Mouse (Mus musculus): ENCODE data around the gene Afmid. TPM values are rescaled to one million over a fixed set of nuclear protein-coding genes. Genes with fewer than 3 reads are reported as not detected.
A peak's percentile ranks its signal among the peaks of the same experiment; 100 is the strongest.

Gene Afmid
- total and polyA plus RNA-seq, 3 experiments, result 5.0 to 7.5 (median 7.3) TPM

- no peak for DNase-seq (ENCODE audit: extremely low read depth)
- H3K27me3 ChIP-seq (replicated peaks), result no peaks in the 10 kb centered on the region
- 0 out of 2 replicates have a peak overlapping the region, but pooled peaks have one; percentile 1 for H3K4me2 ChIP-seq (ENCODE audit: insufficient read depth, low read depth, poor library complexity, severe bottlenecking)
- H3K9ac ChIP-seq (ENCODE audit: insufficient read depth, low read depth), result no peak overlapping the region
- no peaks in the 10 kb centered on the region for H3K79me2 ChIP-seq (replicated peaks; ENCODE audit: control insufficient read depth, extremely low read depth, insufficient read depth, poor library complexity, severe bottlenecking)
- peaks cover 8 to 51% of the 10 kb centered on the region in 2 experiments; a peak in 3 of 4 replicates for H3K4me1 ChIP-seq (ENCODE audit: control insufficient read depth in 1 of 2, insufficient read depth in 2 of 2)
- no peak for TF ChIP-seq TBP (conservative IDR thresholded peaks at IDR 0.05; ENCODE audit: low read depth, low read length)
- no peak for TF ChIP-seq POLR2AphosphoS2 (IDR thresholded peaks at IDR 0.05; ENCODE audit: low read depth, low read length)
- no peak for TF ChIP-seq NRF1 (IDR thresholded peaks at IDR 0.05; ENCODE audit: low read depth, low read length)
- no peak for TF ChIP-seq BHLHE40 (IDR thresholded peaks at IDR 0.05; ENCODE audit: low read depth, low read length)
- 0 out of 2 replicates have a peak, but pooled peaks have one; percentile 9 for TF ChIP-seq NELFE (IDR thresholded peaks at IDR 0.05; ENCODE audit: low read depth, low read length)
- no peak for TF ChIP-seq IRF4 (IDR thresholded peaks at IDR 0.05; ENCODE audit: low read depth, low read length)
- TF ChIP-seq MXI1 (IDR thresholded peaks at IDR 0.05; ENCODE audit: low read depth, low read length), result no peak; the same call in 1 of the 2 replicates
- TF ChIP-seq UBTF (IDR thresholded peaks at IDR 0.05; ENCODE audit: low read depth, low read length), result no peak
- TF ChIP-seq RAD21 (IDR thresholded peaks at IDR 0.05; ENCODE audit: low read depth, low read length), result no peak
- no peak overlapping the region for H3K27ac ChIP-seq (ENCODE audit: insufficient read depth, low read depth)
- no peaks in the 10 kb centered on the region for H3K9me3 ChIP-seq (replicated peaks; ENCODE audit: low read length)
- peaks cover 5 to 44% of the 10 kb centered on the region in 2 experiments for H3K36me3 ChIP-seq (replicated peaks in 1 of 2; ENCODE audit: control insufficient read depth in 1 of 2, insufficient read depth in 1 of 2, low read length in 1 of 2)
- H3K4me3 ChIP-seq (replicated peaks in 1 of 3; ENCODE audit: low read depth in 2 of 3, low read length in 2 of 3, poor library complexity in 1 of 3), result peak overlapping the region; percentile 6 to 94 (median 17)
- dilution Hi-C loops (cut with MboI; ENCODE audit: extremely low pct_ligation_motif_present, extremely low pct_unique_long_range_greater_than_20kb, low sequenced_read_pairs), result no loop called here
- in situ Hi-C loops (cut with MboI; ENCODE audit: low pct_ligation_motif_present, low pct_unique_long_range_greater_than_20kb, low sequenced_read_pairs), result no loop called here
These were observed 43.1 kb upstream of the Afmid start for GRCm38 (mm10) chr11:117782705-117783034.

- H3K4me3 ChIP-seq (replicated peaks in 1 of 3; ENCODE audit: low read depth in 2 of 3, low read length in 2 of 3, poor library complexity in 1 of 3), result peak overlapping the region in 2 of 3 experiments; percentile 6 to 94
- H3K79me2 ChIP-seq (replicated peaks; ENCODE audit: control insufficient read depth, extremely low read depth, insufficient read depth, poor library complexity, severe bottlenecking), result no peaks in the 10 kb centered on the region
- no peaks in the 10 kb centered on the region for H3K27me3 ChIP-seq (replicated peaks)
- DNase-seq (ENCODE audit: extremely low read depth), result no peak
- dilution Hi-C loops (cut with MboI; ENCODE audit: extremely low pct_ligation_motif_present, extremely low pct_unique_long_range_greater_than_20kb, low sequenced_read_pairs) (no loop called here), in situ Hi-C loops (cut with MboI; ENCODE audit: low pct_ligation_motif_present, low pct_unique_long_range_greater_than_20kb, low sequenced_read_pairs) (no loop called here)
- no peak overlapping the region for H3K4me2 ChIP-seq (ENCODE audit: insufficient read depth, low read depth, poor library complexity, severe bottlenecking)
- H3K4me1 ChIP-seq (ENCODE audit: control insufficient read depth in 1 of 2, insufficient read depth in 2 of 2), result peaks cover 8 to 47% of the 10 kb centered on the region in 2 experiments; a peak in 3 of 4 replicates
- no peak overlapping the region for H3K9ac ChIP-seq (ENCODE audit: insufficient read depth, low read depth)
- H3K27ac ChIP-seq (ENCODE audit: insufficient read depth, low read depth), result no peak overlapping the region
- H3K9me3 ChIP-seq (replicated peaks; ENCODE audit: low read length), result no peaks in the 10 kb centered on the region
- no peak for TF ChIP-seq HCFC1 (IDR thresholded peaks at IDR 0.05; ENCODE audit: low read depth, low read length)
- no peak for TF ChIP-seq GABPA (IDR thresholded peaks at IDR 0.05; ENCODE audit: insufficient replicate concordance, low read depth, low read length)
- no peak for TF ChIP-seq RCOR1 (conservative IDR thresholded peaks at IDR 0.05; ENCODE audit: low read depth, low read length)
- no peak for TF ChIP-seq MEF2A (IDR thresholded peaks at IDR 0.05; ENCODE audit: borderline replicate concordance, low read depth, low read length)
- TF ChIP-seq TCF12 (IDR thresholded peaks at IDR 0.05; ENCODE audit: low read depth, low read length), result no peak
- no peak for TF ChIP-seq ZNF384 (IDR thresholded peaks at IDR 0.05; ENCODE audit: low read depth, low read length)
- no peak for TF ChIP-seq MYC (IDR thresholded peaks at IDR 0.05; ENCODE audit: low read depth, low read length)
- no peak for TF ChIP-seq KAT2A (IDR thresholded peaks at IDR 0.05; ENCODE audit: insufficient replicate concordance, low read length)
- TF ChIP-seq CTCF (conservative IDR thresholded peaks at IDR 0.05 in 1 of 2, IDR thresholded peaks at IDR 0.05 in 1 of 2; ENCODE audit: low read depth in 2 of 2, low read length in 2 of 2), result peak; percentile 6 to 59; a peak in 2 of 4 replicates
- peaks cover 1 to 40% of the 10 kb centered on the region in 2 experiments for H3K36me3 ChIP-seq (replicated peaks in 1 of 2; ENCODE audit: control insufficient read depth in 1 of 2, insufficient read depth in 1 of 2, low read length in 1 of 2)
These were observed 42.6 kb upstream of the Afmid start for GRCm38 (mm10) chr11:117783089-117783488.
